ENCODE assay signal across 8 mouse cellular contexts in genomic region chr12:33958241-33959194, GRCm38 (mm10). TPM values are rescaled to one million over a fixed set of nuclear protein-coding genes. Genes with fewer than 3 reads are reported as not detected.
DNase-seq lines count a peak whose midpoint lies in the region; ATAC-seq and TF ChIP-seq lines count a peak whose summit lies in the region.

No protein-coding gene starts in this region.

- H3K9me3 ChIP-seq in heart, embryonic 11.5 days (replicated peaks; ENCODE audit: control insufficient read depth, low read length) = no peaks in the 10 kb centered on the region
- H3K9me3 ChIP-seq in limb, embryonic 13.5 days = no peaks in the 10 kb centered on the region

- peak overlapping the region; percentile 88 for H3K27ac ChIP-seq in heart, embryonic 11.5 days (ENCODE audit: low read depth, low read length)
- peak overlapping the region; percentile 99 for H3K27ac ChIP-seq in limb, embryonic 13.5 days
- H3K27ac ChIP-seq in olfactory bulb, adult 2 months (ENCODE audit: insufficient read depth, low read depth, low read length) = no peak overlapping the region

- peak overlapping the region; percentile 72 for H3K9ac ChIP-seq in heart, embryonic 11.5 days (ENCODE audit: low read depth, low read length)
- H3K9ac ChIP-seq in limb, embryonic 13.5 days = peak overlapping the region; percentile 100

- H3K4me1 ChIP-seq in heart, embryonic 11.5 days (ENCODE audit: control insufficient read depth, insufficient read depth, low read length) = peaks cover 9% of the 10 kb centered on the region
- H3K4me1 ChIP-seq in limb, embryonic 13.5 days = peaks cover 26% of the 10 kb centered on the region
- H3K4me1 ChIP-seq in olfactory bulb, adult 2 months (ENCODE audit: control insufficient read depth, insufficient read depth, low read length) = peaks cover 10% of the 10 kb centered on the region

- peaks cover 54% of the 10 kb centered on the region for H3K27me3 ChIP-seq in heart, embryonic 11.5 days (ENCODE audit: control insufficient read depth, insufficient read depth, low read length)
- peaks cover 12% of the 10 kb centered on the region; the same call in 1 of the 2 replicates for H3K27me3 ChIP-seq in limb, embryonic 13.5 days

- peak overlapping the region; percentile 78 for H3K4me3 ChIP-seq in heart, embryonic 11.5 days (ENCODE audit: low read depth, low read length)
- H3K4me3 ChIP-seq in limb, embryonic 13.5 days = peak overlapping the region; percentile 94
- peak overlapping the region; percentile 46 for H3K4me3 ChIP-seq in olfactory bulb, adult 2 months (ENCODE audit: insufficient read depth, low read depth, low read length)

- ATAC-seq in heart, embryonic 11.5 days (replicated peaks; ENCODE audit: insufficient number of reproducible peaks, low FRiP score, low TSS enrichment) = 0 out of 2 replicates have a peak, but pooled peaks have one; percentile 36
- ATAC-seq in limb, embryonic 13.5 days (ENCODE audit: low FRiP score, low read depth) = peak; percentile 0; the same call in 1 of the 2 replicates

- WGBS in heart, embryonic 11.5 days (ENCODE audit: insufficient replicate concordance) = under 1% methylated on average over 45 of the region's 56 CpGs
- WGBS in limb, embryonic 13.5 days = under 1% methylated on average over 56 of the region's 56 CpGs
- 4% methylated on average over 56 of the region's 56 CpGs for WGBS in olfactory bulb, adult 2 months

- peak; percentile 32 to 37 for DNase-seq in cerebellum, postnatal 14 days
- no peak for DNase-seq in cerebellum, adult 11 months
- peak; percentile 5 for DNase-seq in thymus, postnatal 4 days
- DNase-seq in thymus, postnatal 0 days (ENCODE audit: low spot score) = no peak
- DNase-seq in thymus, adult 18-20 months = no peak

- no peak for TF ChIP-seq CTCF in olfactory bulb, adult 2 months (IDR thresholded peaks at IDR 0.05; ENCODE audit: insufficient read depth, low read depth, low read length)

- H3K36me3 ChIP-seq in heart, embryonic 11.5 days (ENCODE audit: control insufficient read depth, insufficient read depth, low read length) = no peaks in the 10 kb centered on the region
- H3K36me3 ChIP-seq in limb, embryonic 13.5 days = peaks cover 4% of the 10 kb centered on the region; the same call in 1 of the 2 replicates

- TF ChIP-seq POLR2A in olfactory bulb, adult 2 months (IDR thresholded peaks at IDR 0.05; ENCODE audit: insufficient read depth, low read depth, low read length) = no peak

- H3K4me2 ChIP-seq in heart, embryonic 11.5 days = peak overlapping the region; percentile 84
- H3K4me2 ChIP-seq in limb, embryonic 13.5 days (replicated peaks) = peak overlapping the region; percentile 71

RNA-seq across cellular contexts. Expression of gene Twist1, which starts 1.0 kb away (rescaled TPM):
- 0.40 and 0.64 TPM in 2 replicates for polyA plus RNA-seq in thymus, postnatal 0 days (2015; fragmentation: Nextera tagmentation; extraction: Ambion mirVana)
- polyA plus RNA-seq in heart, embryonic 11.5 days (2014; fragmentation: Nextera tagmentation; extraction: Ambion mirVana) = 13.0 and 13.2 TPM in 2 replicates
- polyA plus RNA-seq in limb, embryonic 13.5 days (2015; fragmentation: Nextera tagmentation; extraction: Ambion mirVana) = 46.6 and 48.6 TPM in 2 replicates
- polyA plus RNA-seq in olfactory bulb, adult 2 months (2012; ENCODE audit: insufficient read depth, insufficient read length, low replicate concordance, missing spikeins) = not detected in 2 replicates

RNA-seq across cellular contexts. Expression of gene Ferd3l, which starts 30.3 kb away (rescaled TPM):
- polyA plus RNA-seq in thymus, postnatal 0 days (2015; fragmentation: Nextera tagmentation; extraction: Ambion mirVana) = not detected in 2 replicates
- not detected in 2 replicates for polyA plus RNA-seq in heart, embryonic 11.5 days (2014; fragmentation: Nextera tagmentation; extraction: Ambion mirVana)
- not detected in 2 replicates for polyA plus RNA-seq in limb, embryonic 13.5 days (2015; fragmentation: Nextera tagmentation; extraction: Ambion mirVana)
- polyA plus RNA-seq in olfactory bulb, adult 2 months (2012; ENCODE audit: insufficient read depth, insufficient read length, low replicate concordance, missing spikeins) = not detected in 2 replicates

Comparison
In these comparisons a context has a peak if more than half of its experiments do, and no peak if none do; other contexts are left out.
1. DNase-seq: peak in cerebellum, postnatal 14 days (2 of 2) and thymus, postnatal 4 days (single experiment); none in cerebellum, adult 11 months (single experiment), thymus, postnatal 0 days (single experiment) and thymus, adult 18-20 months (0 of 2).
2. Peak in every context shown above with its lines, with median percentiles within 50 percentile points of each other: H3K4me3 ChIP-seq.